Mouse (Mus musculus) kidney, adult 2 months (tissue): ENCODE results near the gene Micall1.

Source experiments
- CTCF ChIP-seq: fragments of 200-500 bp; conservative IDR thresholded peaks from 2 replicates; pipeline ENCODE4 v1.5.1; 2011; ENCODE audit warnings: low read depth, mild to moderate bottlenecking, control low read depth, low read length, moderate library complexity, mixed read lengths; ENCODE audit not compliant: insufficient read depth, insufficient read length
- POLR2A ChIP-seq: fragments of 200-500 bp; IDR thresholded peaks from one replicate; pipeline ENCODE4 v1.6.1; 2011; ENCODE audit warnings: low read depth, low read length, control low read depth

- TF ChIP-seq CTCF (no peak), POLR2A (no peak)
Measured at GRCm38 (mm10) chr15:79110528-79110927, 1.8 kb downstream of the Micall1 start.
